Mouse (Mus musculus) testis, adult 2 months (tissue): ENCODE results near the gene Eif4g1. TPM values are rescaled to one million over a fixed set of nuclear protein-coding genes. Genes with fewer than 3 reads are reported as not detected.

Experiments used
- H3K27ac ChIP-seq: fragments of 200-500 bp; 2 replicates; pipeline ENCODE4 v1.5.1; 2012; ENCODE audit warnings: low read depth, low read length; ENCODE audit not compliant: control insufficient read depth, insufficient read depth
- H3K27me3 ChIP-seq: fragments of 200-500 bp; 2 replicates; pipeline ENCODE4 v1.6.1; 2012; ENCODE audit warnings: mild to moderate bottlenecking, low read length, moderate library complexity; ENCODE audit not compliant: control insufficient read depth, insufficient read depth
- H3K36me3 ChIP-seq: fragments of 200-500 bp; 2 replicates; pipeline ENCODE4 v1.6.1; 2012; ENCODE audit warnings: mild to moderate bottlenecking, low read length; ENCODE audit not compliant: control insufficient read depth, insufficient read depth
- H3K4me1 ChIP-seq: fragments of 200-500 bp; 2 replicates; pipeline ENCODE4 v1.6.1; 2012; ENCODE audit warnings: low read length; ENCODE audit not compliant: control insufficient read depth, insufficient read depth
- H3K4me3 ChIP-seq: fragments of 200-500 bp; 2 replicates; pipeline ENCODE4 v1.5.1; 2012; ENCODE audit warnings: low read depth, mild to moderate bottlenecking, low read length, moderate library complexity, mixed read lengths; ENCODE audit not compliant: control insufficient read depth
- CTCF ChIP-seq: fragments of 200-500 bp; IDR thresholded peaks from 2 replicates; pipeline ENCODE4 v1.5.1; 2012; ENCODE audit warnings: low read depth, mild to moderate bottlenecking, inconsistent platforms, low read length, moderate library complexity; ENCODE audit not compliant: control insufficient read depth, insufficient read depth, insufficient replicate concordance
- POLR2A ChIP-seq: fragments of 200-500 bp; IDR thresholded peaks from 2 replicates; pipeline ENCODE4 v1.6.1; 2012; ENCODE audit warnings: low read depth, mild to moderate bottlenecking, inconsistent platforms, low read length, moderate library complexity; ENCODE audit not compliant: control insufficient read depth
- polyA plus RNA-seq: library from polyadenylated mRNA; depleted of rRNA; stranded (reverse); fragments of >200 nt; gene quantifications from 2 replicates; pipeline ENCODE4 v1.2.3, GENCODE M21; 2012

Gene Eif4g1
- polyA plus RNA-seq, 1 experiment: 251 TPM

- H3K27me3 ChIP-seq: no peaks in the 10 kb centered on the region
- H3K4me3 ChIP-seq: no peak overlapping the region
- TF ChIP-seq CTCF (no peak), POLR2A (no peak)
- no peaks in the 10 kb centered on the region for H3K36me3 ChIP-seq
- peaks cover 2% of the 10 kb centered on the region for H3K4me1 ChIP-seq
- H3K27ac ChIP-seq: no peak overlapping the region
Observed at GRCm38 (mm10) chr16:20708220-20708938, 40.3 kb downstream of the Eif4g1 start.

GRCm38 (mm10) chr16:20708939-20709734 is 41.0 kb downstream of the Eif4g1 start:
- TF ChIP-seq CTCF (peak; percentile 39), POLR2A (no peak)
- no peak overlapping the region for H3K4me3 ChIP-seq
- H3K4me1 ChIP-seq: peaks cover 2% of the 10 kb centered on the region
- H3K27ac ChIP-seq: no peak overlapping the region
- no peaks in the 10 kb centered on the region for H3K27me3 ChIP-seq
- no peaks in the 10 kb centered on the region for H3K36me3 ChIP-seq

- Histone ChIP-seq H3K4me3 (no peak overlapping the region), H3K27me3 (no peaks in the 10 kb centered on the region), H3K27ac (no peak overlapping the region), H3K36me3 (no peaks in the 10 kb centered on the region), H3K4me1 (peaks cover 2% of the 10 kb centered on the region)
- TF ChIP-seq CTCF (no peak), POLR2A (no peak)
Observed at GRCm38 (mm10) chr16:20710370-20710769, 42.3 kb downstream of the Eif4g1 start.

GRCm38 (mm10) chr16:20710810-20711209 is 42.7 kb downstream of the Eif4g1 start:
- no peak overlapping the region for H3K4me3 ChIP-seq
- H3K27ac ChIP-seq: no peak overlapping the region
- H3K4me1 ChIP-seq: peaks cover 4% of the 10 kb centered on the region
- H3K36me3 ChIP-seq: no peaks in the 10 kb centered on the region
- no peaks in the 10 kb centered on the region for H3K27me3 ChIP-seq
- TF ChIP-seq POLR2A (no peak), CTCF (no peak)

GRCm38 (mm10) chr16:20712190-20712589 is 44.1 kb downstream of the Eif4g1 start:
- peaks cover 10% of the 10 kb centered on the region for H3K4me1 ChIP-seq
- no peaks in the 10 kb centered on the region for H3K36me3 ChIP-seq
- no peak overlapping the region for H3K4me3 ChIP-seq
- H3K27me3 ChIP-seq: no peaks in the 10 kb centered on the region
- H3K27ac ChIP-seq: no peak overlapping the region
- TF ChIP-seq CTCF (no peak), POLR2A (no peak)

- H3K4me1 ChIP-seq: peaks cover 8% of the 10 kb centered on the region
- H3K27ac ChIP-seq: no peak overlapping the region
- H3K36me3 ChIP-seq: no peaks in the 10 kb centered on the region
- no peak overlapping the region for H3K4me3 ChIP-seq
- no peak for TF ChIP-seq CTCF
- no peak; the same call in 1 of the 2 replicates for TF ChIP-seq POLR2A
- H3K27me3 ChIP-seq: no peaks in the 10 kb centered on the region
Observed at GRCm38 (mm10) chr16:20712889-20713288, 44.8 kb downstream of the Eif4g1 start.

- TF ChIP-seq POLR2A (no peak), CTCF (no peak)
- Histone ChIP-seq H3K4me3 (peak overlapping the region; percentile 24), H3K27me3 (no peaks in the 10 kb centered on the region), H3K4me1 (peaks cover 11% of the 10 kb centered on the region), H3K36me3 (no peaks in the 10 kb centered on the region), H3K27ac (no peak overlapping the region)
Observed at GRCm38 (mm10) chr16:20714307-20715080, 46.4 kb downstream of the Eif4g1 start.

GRCm38 (mm10) chr16:20715161-20715560 is 47.0 kb downstream of the Eif4g1 start:
- Histone ChIP-seq H3K4me3 (peak overlapping the region; percentile 42), H3K27me3 (no peaks in the 10 kb centered on the region), H3K4me1 (peaks cover 11% of the 10 kb centered on the region), H3K27ac (peak overlapping the region; percentile 41; the same call in 1 of the 2 replicates), H3K36me3 (no peaks in the 10 kb centered on the region)
- no peak for TF ChIP-seq POLR2A
- TF ChIP-seq CTCF: no peak
